Mouse (Mus musculus) megakaryocyte, embryonic 14.5 days (primary cell): ENCODE data around the gene Etl4.

ENCODE experiments used
- FLI1 ChIP-seq: IDR thresholded peaks from 2 replicates; pipeline ENCODE4 v1.6.1; 2012; ENCODE audit warnings: low read length, inconsistent platforms, mixed read lengths
- GATA1 ChIP-seq: IDR thresholded peaks from 3 replicates; pipeline ENCODE4 v1.6.1; 2012; ENCODE audit warnings: mixed read lengths, low read length, inconsistent platforms, borderline replicate concordance

DNA sequence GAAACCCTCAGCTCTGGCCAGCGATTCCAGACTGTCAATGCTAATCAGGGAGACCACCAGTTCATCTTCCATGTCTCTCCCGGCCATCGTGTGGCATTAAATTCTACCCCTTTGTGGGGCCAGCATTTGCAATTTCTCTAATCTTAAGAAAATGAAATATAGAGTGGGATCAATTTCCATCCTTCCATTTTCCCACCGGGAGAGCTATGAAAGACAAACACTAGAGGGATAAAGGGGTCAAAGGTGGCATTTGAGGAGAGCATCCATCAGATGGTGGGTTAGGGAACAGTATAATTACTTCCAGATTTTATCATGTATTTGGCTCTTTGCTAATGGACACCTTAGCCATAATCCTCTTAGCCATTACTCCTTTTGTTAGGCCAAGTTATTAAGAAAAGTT lies 321.8 kb downstream of the Etl4 start:
- TF ChIP-seq GATA1: no peak
- TF ChIP-seq FLI1: no peak
